Mouse (Mus musculus): Measurements from ENCODE around the gene Zmat5. TPM values are rescaled to one million over a fixed set of nuclear protein-coding genes. Genes with fewer than 3 reads are reported as not detected.
A peak's percentile ranks its signal among the peaks of the same experiment; 100 is the strongest.

The Zmat5 gene
- polyA plus RNA-seq, 1 experiment, result 41.5 TPM

DNA sequence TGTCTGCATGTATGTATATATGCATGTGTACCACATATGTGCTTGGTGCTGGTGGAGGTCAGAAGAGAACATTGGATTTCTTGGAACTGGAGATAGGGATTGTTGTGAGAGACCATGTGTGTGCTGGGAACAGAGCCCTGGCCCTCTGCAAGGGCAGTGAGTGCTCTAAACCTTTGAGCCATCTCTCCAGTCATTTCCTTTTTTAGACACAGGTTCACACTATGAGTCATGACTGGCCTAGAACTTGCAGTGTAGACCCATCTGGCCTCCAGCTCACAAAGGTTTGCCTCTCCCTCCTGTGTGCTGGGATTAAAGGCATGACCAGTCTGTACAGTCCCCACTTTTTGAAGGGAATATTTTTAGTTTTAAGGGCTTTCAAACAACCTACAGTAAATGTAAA lies 8.3 kb downstream of the Zmat5 start:
- H3K36me3 ChIP-seq (ENCODE audit: control insufficient read depth, insufficient read depth), result no peaks in the 10 kb centered on the region
- TF ChIP-seq CEBPB (IDR thresholded peaks at IDR 0.05; ENCODE audit: low read depth), result no peak
- TF ChIP-seq MYOD1 (IDR thresholded peaks at IDR 0.05; ENCODE audit: control insufficient read depth, insufficient read length, low read depth), result no peak
- TF ChIP-seq FOSL1 (IDR thresholded peaks at IDR 0.05; ENCODE audit: insufficient read depth, low read length, poor library complexity, severe bottlenecking), result no peak
- no peak for TF ChIP-seq CTCF (IDR thresholded peaks at IDR 0.05; ENCODE audit: control insufficient read depth, insufficient read depth, insufficient read length)
- no peak for TF ChIP-seq MAX (IDR thresholded peaks at IDR 0.05)
- TF ChIP-seq USF1 (IDR thresholded peaks at IDR 0.05; ENCODE audit: low read depth), result no peak
- TF ChIP-seq MYOG (IDR thresholded peaks at IDR 0.05; ENCODE audit: control insufficient read depth, extremely low read depth, insufficient read length), result no peak

DNA sequence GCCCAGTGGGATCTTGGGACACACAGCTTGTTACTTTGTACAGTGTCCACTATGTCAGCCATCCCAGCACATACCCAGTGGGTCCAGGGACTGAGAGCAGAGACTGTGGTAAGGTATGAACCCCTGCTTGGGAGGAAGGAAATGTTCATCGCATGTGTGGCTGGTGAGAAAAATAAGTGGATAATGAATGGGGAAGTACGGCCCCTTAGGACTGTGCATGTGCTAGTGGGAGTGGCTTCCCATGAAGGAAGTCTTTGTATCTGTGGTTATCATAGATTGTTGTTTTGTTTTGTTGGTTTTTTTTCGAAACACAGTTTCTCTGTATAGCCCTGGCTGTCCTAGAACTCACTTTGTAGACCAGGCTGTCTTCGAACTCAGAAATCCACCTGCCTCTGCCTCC lies 10.2 kb downstream of the Zmat5 start:
- TF ChIP-seq MAX (IDR thresholded peaks at IDR 0.05), result no peak
- TF ChIP-seq MYOD1 (IDR thresholded peaks at IDR 0.05; ENCODE audit: control insufficient read depth, insufficient read length, low read depth), result no peak
- TF ChIP-seq USF1 (IDR thresholded peaks at IDR 0.05; ENCODE audit: low read depth), result no peak
- TF ChIP-seq CEBPB (IDR thresholded peaks at IDR 0.05; ENCODE audit: low read depth), result no peak
- no peak for TF ChIP-seq FOSL1 (IDR thresholded peaks at IDR 0.05; ENCODE audit: insufficient read depth, low read length, poor library complexity, severe bottlenecking)
- TF ChIP-seq MYOG (IDR thresholded peaks at IDR 0.05; ENCODE audit: control insufficient read depth, extremely low read depth, insufficient read length), result no peak
- TF ChIP-seq CTCF (IDR thresholded peaks at IDR 0.05; ENCODE audit: control insufficient read depth, insufficient read depth, insufficient read length), result no peak
- no peaks in the 10 kb centered on the region for H3K36me3 ChIP-seq (ENCODE audit: control insufficient read depth, insufficient read depth)
- H3K27me3 ChIP-seq (ENCODE audit: control insufficient read depth, insufficient read depth, insufficient read length), result no peaks in the 10 kb centered on the region
- no peaks in the 10 kb centered on the region for H3K79me3 ChIP-seq (ENCODE audit: low read depth)
- no peak overlapping the region for H3ac ChIP-seq (ENCODE audit: control insufficient read depth, insufficient read length, low read depth)
- H3K4me3 ChIP-seq (ENCODE audit: insufficient read depth, poor library complexity, severe bottlenecking), result no peak overlapping the region
- H3K79me2 ChIP-seq (ENCODE audit: control insufficient read depth, insufficient read depth), result no peaks in the 10 kb centered on the region

More for the DNA sequence above, 8.3 kb downstream of the Zmat5 start:
- H3K79me2 ChIP-seq (ENCODE audit: control insufficient read depth, insufficient read depth), result no peaks in the 10 kb centered on the region
- H3K79me3 ChIP-seq (ENCODE audit: low read depth), result no peaks in the 10 kb centered on the region
- no peak overlapping the region for H3K4me3 ChIP-seq (ENCODE audit: insufficient read depth, poor library complexity, severe bottlenecking)
- no peak overlapping the region for H3ac ChIP-seq (ENCODE audit: control insufficient read depth, insufficient read length, low read depth)
- no peaks in the 10 kb centered on the region for H3K27me3 ChIP-seq (ENCODE audit: control insufficient read depth, insufficient read depth, insufficient read length)

DNA sequence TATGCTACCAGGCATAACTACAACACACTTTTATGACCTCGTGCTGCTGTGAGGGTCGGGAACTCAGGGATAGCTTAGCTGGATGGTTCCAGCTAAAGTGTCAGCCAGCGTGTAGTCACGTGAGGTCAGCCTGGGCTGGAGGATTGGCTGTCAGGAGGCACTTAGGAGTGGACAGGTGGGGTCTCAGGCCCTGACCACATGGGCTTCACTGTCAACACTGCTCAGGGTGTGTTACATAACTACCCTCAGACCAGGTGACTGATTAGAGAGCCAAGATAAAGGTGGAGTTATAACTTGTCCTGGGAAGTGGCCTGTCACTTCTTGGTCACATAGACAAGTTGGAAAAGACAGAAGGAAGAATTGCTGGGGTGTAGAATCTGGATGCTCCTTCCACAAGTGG lies 11.1 kb downstream of the Zmat5 start:
- no peaks in the 10 kb centered on the region for H3K79me2 ChIP-seq (ENCODE audit: control insufficient read depth, insufficient read depth)
- H3ac ChIP-seq (ENCODE audit: control insufficient read depth, insufficient read length, low read depth), result no peak overlapping the region
- no peak overlapping the region for H3K4me3 ChIP-seq (ENCODE audit: insufficient read depth, poor library complexity, severe bottlenecking)
- H3K27me3 ChIP-seq (ENCODE audit: control insufficient read depth, insufficient read depth, insufficient read length), result no peaks in the 10 kb centered on the region
- no peaks in the 10 kb centered on the region for H3K36me3 ChIP-seq (ENCODE audit: control insufficient read depth, insufficient read depth)
- TF ChIP-seq CTCF (IDR thresholded peaks at IDR 0.05; ENCODE audit: control insufficient read depth, insufficient read depth, insufficient read length) (no peak), MAX (IDR thresholded peaks at IDR 0.05) (no peak), MYOD1 (IDR thresholded peaks at IDR 0.05; ENCODE audit: control insufficient read depth, insufficient read length, low read depth) (no peak), FOSL1 (IDR thresholded peaks at IDR 0.05; ENCODE audit: insufficient read depth, low read length, poor library complexity, severe bottlenecking) (no peak), USF1 (IDR thresholded peaks at IDR 0.05; ENCODE audit: low read depth) (no peak), MYOG (IDR thresholded peaks at IDR 0.05; ENCODE audit: control insufficient read depth, extremely low read depth, insufficient read length) (no peak), CEBPB (IDR thresholded peaks at IDR 0.05; ENCODE audit: low read depth) (no peak)
- H3K79me3 ChIP-seq (ENCODE audit: low read depth), result no peaks in the 10 kb centered on the region

DNA sequence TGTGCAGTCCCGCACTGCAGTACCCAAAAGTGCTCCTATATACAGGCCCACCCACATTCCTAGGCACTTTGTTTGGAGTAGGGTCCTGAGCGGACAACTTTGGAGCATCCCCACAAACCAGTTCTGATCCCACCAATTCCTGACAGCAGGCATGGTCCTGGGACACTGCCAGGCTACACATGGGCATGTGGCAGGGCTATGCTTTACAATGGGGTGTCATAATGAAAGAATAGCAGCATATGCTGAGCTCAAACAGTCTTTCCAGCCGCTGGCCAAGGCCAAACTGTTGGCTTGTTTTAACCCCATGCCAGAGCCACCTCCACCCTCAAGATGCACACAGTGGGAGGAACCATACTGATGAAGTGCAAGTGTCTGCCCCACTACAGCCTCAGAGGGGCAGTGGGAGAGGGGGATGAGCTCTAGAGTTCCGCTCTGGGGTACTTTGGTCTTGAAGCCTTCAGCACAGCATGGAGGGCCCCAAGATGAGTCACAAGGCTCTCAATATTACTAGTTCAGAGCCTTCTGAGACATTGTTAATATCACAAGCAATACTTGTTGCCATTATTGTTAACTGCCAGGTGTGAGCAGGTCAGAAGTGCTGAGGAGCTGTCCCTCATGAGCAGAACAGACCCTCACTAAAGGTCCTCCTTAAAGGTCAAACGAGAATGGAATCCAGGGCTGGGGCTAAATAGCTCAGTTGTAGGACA lies 12.2 kb downstream of the Zmat5 start:
- Histone ChIP-seq H3K36me3 (ENCODE audit: control insufficient read depth, insufficient read depth) (no peaks in the 10 kb centered on the region), H3K27me3 (ENCODE audit: control insufficient read depth, insufficient read depth, insufficient read length) (no peaks in the 10 kb centered on the region), H3K79me2 (ENCODE audit: control insufficient read depth, insufficient read depth) (no peaks in the 10 kb centered on the region), H3K4me3 (ENCODE audit: insufficient read depth, poor library complexity, severe bottlenecking) (no peak overlapping the region), H3K79me3 (ENCODE audit: low read depth) (no peaks in the 10 kb centered on the region), H3ac (ENCODE audit: control insufficient read depth, insufficient read length, low read depth) (no peak overlapping the region)
- no peak for TF ChIP-seq MYOG (IDR thresholded peaks at IDR 0.05; ENCODE audit: control insufficient read depth, extremely low read depth, insufficient read length)
- no peak for TF ChIP-seq MAX (IDR thresholded peaks at IDR 0.05)
- TF ChIP-seq CTCF (IDR thresholded peaks at IDR 0.05; ENCODE audit: control insufficient read depth, insufficient read depth, insufficient read length), result no peak
- no peak for TF ChIP-seq USF1 (IDR thresholded peaks at IDR 0.05; ENCODE audit: low read depth)
- no peak for TF ChIP-seq MYOD1 (IDR thresholded peaks at IDR 0.05; ENCODE audit: control insufficient read depth, insufficient read length, low read depth)
- no peak for TF ChIP-seq CEBPB (IDR thresholded peaks at IDR 0.05; ENCODE audit: low read depth)
- TF ChIP-seq FOSL1 (IDR thresholded peaks at IDR 0.05; ENCODE audit: insufficient read depth, low read length, poor library complexity, severe bottlenecking), result no peak

DNA sequence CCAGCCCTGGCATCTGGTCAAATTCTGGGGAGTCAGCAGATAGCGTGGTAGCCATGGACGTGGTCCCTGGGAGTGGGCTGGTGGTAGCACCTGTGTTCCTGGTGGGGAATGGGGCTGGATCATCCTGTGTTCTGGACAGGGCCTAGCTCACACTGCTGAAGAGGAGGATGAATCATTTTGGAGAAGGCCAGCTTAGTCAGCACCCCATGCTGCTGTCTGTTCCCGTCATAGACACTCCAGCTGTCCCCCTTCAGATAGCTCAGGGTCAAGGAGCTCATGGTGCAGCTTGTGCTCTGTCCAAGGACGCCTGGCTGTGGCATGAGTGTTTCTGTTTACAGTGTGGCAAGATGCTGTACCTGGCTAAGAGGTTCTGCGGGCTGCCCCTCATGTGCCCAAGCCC lies 14.1 kb downstream of the Zmat5 start:
- Histone ChIP-seq H3K79me3 (ENCODE audit: low read depth) (no peaks in the 10 kb centered on the region), H3K79me2 (ENCODE audit: control insufficient read depth, insufficient read depth) (no peaks in the 10 kb centered on the region), H3ac (ENCODE audit: control insufficient read depth, insufficient read length, low read depth) (no peak overlapping the region), H3K27me3 (ENCODE audit: control insufficient read depth, insufficient read depth, insufficient read length) (no peaks in the 10 kb centered on the region), H3K36me3 (ENCODE audit: control insufficient read depth, insufficient read depth) (no peaks in the 10 kb centered on the region), H3K4me3 (ENCODE audit: insufficient read depth, poor library complexity, severe bottlenecking) (no peak overlapping the region)
- TF ChIP-seq FOSL1 (IDR thresholded peaks at IDR 0.05; ENCODE audit: insufficient read depth, low read length, poor library complexity, severe bottlenecking), result no peak
- TF ChIP-seq MYOD1 (IDR thresholded peaks at IDR 0.05; ENCODE audit: control insufficient read depth, insufficient read length, low read depth), result peak; percentile 49

DNA sequence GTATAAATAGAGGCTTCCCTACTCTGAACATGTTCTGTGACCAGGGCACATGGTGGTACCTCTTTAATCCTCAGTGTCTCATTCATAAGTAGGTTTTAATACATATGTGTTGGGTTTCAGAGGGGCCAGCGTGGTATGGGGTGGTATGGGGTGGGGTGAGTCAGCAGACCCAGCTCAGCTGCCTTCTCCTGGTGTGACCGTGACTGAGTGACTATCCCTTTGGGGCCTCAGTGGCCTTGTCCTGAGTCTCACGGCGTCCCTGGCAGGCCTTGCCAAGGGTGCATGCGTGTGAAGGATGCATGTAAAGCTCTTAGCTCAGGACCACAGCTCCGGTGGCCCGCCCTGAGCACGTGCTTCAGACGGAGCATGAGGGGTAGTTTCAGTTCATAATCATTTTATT lies 15.5 kb downstream of the Zmat5 start:
- TF ChIP-seq CTCF (IDR thresholded peaks at IDR 0.05; ENCODE audit: control insufficient read depth, insufficient read depth, insufficient read length) (no peak), MYOG (IDR thresholded peaks at IDR 0.05; ENCODE audit: control insufficient read depth, extremely low read depth, insufficient read length) (no peak), MYOD1 (IDR thresholded peaks at IDR 0.05; ENCODE audit: control insufficient read depth, insufficient read length, low read depth) (no peak), USF1 (IDR thresholded peaks at IDR 0.05; ENCODE audit: low read depth) (no peak), CEBPB (IDR thresholded peaks at IDR 0.05; ENCODE audit: low read depth) (no peak), FOSL1 (IDR thresholded peaks at IDR 0.05; ENCODE audit: insufficient read depth, low read length, poor library complexity, severe bottlenecking) (no peak), MAX (IDR thresholded peaks at IDR 0.05) (no peak)
- no peaks in the 10 kb centered on the region for H3K79me2 ChIP-seq (ENCODE audit: control insufficient read depth, insufficient read depth)
- H3K36me3 ChIP-seq (ENCODE audit: control insufficient read depth, insufficient read depth), result no peaks in the 10 kb centered on the region
- H3K4me3 ChIP-seq (ENCODE audit: insufficient read depth, poor library complexity, severe bottlenecking), result no peak overlapping the region
- no peaks in the 10 kb centered on the region for H3K27me3 ChIP-seq (ENCODE audit: control insufficient read depth, insufficient read depth, insufficient read length)
- H3K79me3 ChIP-seq (ENCODE audit: low read depth), result no peaks in the 10 kb centered on the region
- no peak overlapping the region for H3ac ChIP-seq (ENCODE audit: control insufficient read depth, insufficient read length, low read depth)

Measured in C2C12 (cell line).